Mouse (Mus musculus): ENCODE measurements at regions not wholly inside any gene's neighbourhood (a gene's known extent, or its start where the extent isn't known, plus 50 kb on each side); places are given as distances from the start of the nearest gene placed in this dataset.

DNA sequence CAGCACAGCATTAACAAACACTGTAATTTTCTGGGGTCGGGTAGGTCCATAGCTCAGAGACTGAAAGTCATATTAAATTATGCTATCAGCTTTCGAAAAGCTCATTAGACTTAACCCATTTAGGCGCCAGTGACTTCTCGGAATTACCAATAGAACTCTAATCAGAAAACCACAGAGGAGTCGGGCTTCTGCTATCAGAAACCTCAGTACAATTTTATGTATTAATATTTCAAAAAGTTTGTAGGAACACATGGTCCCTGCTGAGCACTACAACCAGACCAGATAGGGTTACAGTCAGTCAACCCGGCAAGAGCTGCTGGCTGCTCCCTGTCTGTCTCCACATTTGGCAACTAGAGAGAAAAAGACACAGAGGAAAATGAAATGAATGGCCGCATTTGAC, 647.3 kb upstream of the Pabpc4l start:
- Histone ChIP-seq H3K4me1 (replicated peaks; ENCODE audit: insufficient read depth, low read length) (no peaks in the 10 kb centered on the region), H3K36me3 (ENCODE audit: insufficient read depth, low read length) (no peaks in the 10 kb centered on the region), H3K9ac (ENCODE audit: low read depth, low read length) (no peak overlapping the region), H3K9me3 (replicated peaks; ENCODE audit: low read length) (no peaks in the 10 kb centered on the region), H3K27ac (no peak overlapping the region), H3K27me3 (ENCODE audit: insufficient read depth, low read length) (no peaks in the 10 kb centered on the region), H3K4me3 (replicated peaks; ENCODE audit: low read depth, low read length) (no peak overlapping the region), H3K4me2 (ENCODE audit: low read length) (no peak overlapping the region)
- DNase-seq (ENCODE audit: low spot score) (no peak), ATAC-seq (replicated peaks; ENCODE audit: low FRiP score, low read depth) (no peak)
- no peak for TF ChIP-seq CTCF (IDR thresholded peaks at IDR 0.05; ENCODE audit: low read depth)
- 68% methylated on average over 7 of the region's 7 CpGs for WGBS

DNA sequence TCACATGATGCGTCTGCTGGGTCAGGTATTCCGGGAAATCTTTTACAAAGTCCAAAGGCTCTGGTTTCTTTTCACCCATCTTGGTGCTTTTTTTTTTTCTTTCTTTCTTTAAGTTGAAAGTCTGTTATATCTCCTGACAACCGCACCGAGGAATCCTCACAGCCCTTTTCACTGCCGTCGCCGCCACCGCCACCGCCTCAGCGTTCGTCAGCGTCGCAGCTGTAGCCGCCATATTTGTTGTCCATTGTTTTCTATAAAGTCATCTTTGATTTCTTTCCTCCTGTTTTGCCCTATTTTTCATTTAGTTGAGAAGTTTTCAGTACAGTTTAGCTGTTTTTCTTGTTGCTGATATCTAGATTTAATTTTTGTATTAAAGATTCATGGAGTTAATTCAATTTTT, 603.5 kb upstream of the Pabpc4l start:
- 95% methylated on average over 14 of the region's 14 CpGs for WGBS
- no peak for TF ChIP-seq CTCF (IDR thresholded peaks at IDR 0.05; ENCODE audit: low read depth)
- Histone ChIP-seq H3K4me1 (replicated peaks; ENCODE audit: insufficient read depth, low read length) (no peaks in the 10 kb centered on the region), H3K4me3 (replicated peaks; ENCODE audit: low read depth, low read length) (no peak overlapping the region), H3K27me3 (ENCODE audit: insufficient read depth, low read length) (no peaks in the 10 kb centered on the region), H3K9me3 (replicated peaks; ENCODE audit: low read length) (no peaks in the 10 kb centered on the region), H3K27ac (no peak overlapping the region), H3K9ac (ENCODE audit: low read depth, low read length) (no peak overlapping the region), H3K4me2 (ENCODE audit: low read length) (no peak overlapping the region), H3K36me3 (ENCODE audit: insufficient read depth, low read length) (no peaks in the 10 kb centered on the region)
- ATAC-seq (replicated peaks; ENCODE audit: low FRiP score, low read depth) (no peak), DNase-seq (ENCODE audit: low spot score) (no peak)

DNA sequence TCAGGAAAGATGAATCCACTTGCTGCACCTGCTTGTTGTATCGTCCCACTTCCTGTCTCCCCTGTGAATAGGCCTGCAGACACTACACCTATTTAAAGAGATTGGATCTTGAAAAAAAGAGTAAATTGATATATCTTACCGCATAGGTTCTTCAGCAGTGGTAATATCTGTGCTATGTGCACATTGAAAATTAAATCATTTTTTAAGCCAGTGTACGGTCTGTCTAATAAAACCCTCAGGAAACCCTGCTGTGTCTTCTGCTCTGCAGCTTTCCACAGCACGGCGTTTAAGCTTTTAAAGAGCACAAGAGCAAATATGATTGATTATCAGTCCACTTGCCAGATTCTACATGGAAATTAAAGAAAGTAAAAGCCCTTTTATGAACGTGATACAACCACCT, 577.7 kb upstream of the Pabpc4l start:
- no peak for ATAC-seq (replicated peaks; ENCODE audit: low FRiP score, low read depth)
- no peaks in the 10 kb centered on the region for H3K4me1 ChIP-seq (replicated peaks; ENCODE audit: insufficient read depth, low read length)
- no peak for TF ChIP-seq CTCF (IDR thresholded peaks at IDR 0.05; ENCODE audit: low read depth)

GRCm38 (mm10) chr3:47019270-47019669, 571.3 kb upstream of the Pabpc4l start:
- H3K4me2 ChIP-seq (ENCODE audit: low read length) = no peak overlapping the region
- no peak for TF ChIP-seq CTCF (IDR thresholded peaks at IDR 0.05; ENCODE audit: low read depth)
- H3K9me3 ChIP-seq (replicated peaks; ENCODE audit: low read length) = no peaks in the 10 kb centered on the region
- no peaks in the 10 kb centered on the region for H3K36me3 ChIP-seq (ENCODE audit: insufficient read depth, low read length)
- H3K9ac ChIP-seq (ENCODE audit: low read depth, low read length) = no peak overlapping the region
- 65% methylated on average over 1 of the region's 1 CpGs for WGBS
- H3K27ac ChIP-seq = no peak overlapping the region
- DNase-seq (ENCODE audit: low spot score) (no peak), ATAC-seq (replicated peaks; ENCODE audit: low FRiP score, low read depth) (no peak)
- no peaks in the 10 kb centered on the region for H3K4me1 ChIP-seq (replicated peaks; ENCODE audit: insufficient read depth, low read length)
- H3K4me3 ChIP-seq (replicated peaks; ENCODE audit: low read depth, low read length) = no peak overlapping the region
- no peaks in the 10 kb centered on the region for H3K27me3 ChIP-seq (ENCODE audit: insufficient read depth, low read length)

More for the DNA sequence above, 577.7 kb upstream of the Pabpc4l start:
- no peak overlapping the region for H3K27ac ChIP-seq
- no peak overlapping the region for H3K4me3 ChIP-seq (replicated peaks; ENCODE audit: low read depth, low read length)
- DNase-seq (ENCODE audit: low spot score) = no peak
- WGBS = 87% methylated on average over 6 of the region's 6 CpGs
- H3K36me3 ChIP-seq (ENCODE audit: insufficient read depth, low read length) = no peaks in the 10 kb centered on the region
- H3K27me3 ChIP-seq (ENCODE audit: insufficient read depth, low read length) = no peaks in the 10 kb centered on the region
- no peaks in the 10 kb centered on the region for H3K9me3 ChIP-seq (replicated peaks; ENCODE audit: low read length)
- H3K4me2 ChIP-seq (ENCODE audit: low read length) = no peak overlapping the region
- H3K9ac ChIP-seq (ENCODE audit: low read depth, low read length) = no peak overlapping the region

- DNase-seq (ENCODE audit: low spot score) = no peak
- no peaks in the 10 kb centered on the region for H3K4me1 ChIP-seq (replicated peaks; ENCODE audit: insufficient read depth, low read length)
- H3K27ac ChIP-seq = no peak overlapping the region
- no peak for TF ChIP-seq CTCF (IDR thresholded peaks at IDR 0.05; ENCODE audit: low read depth)
- H3K4me3 ChIP-seq (replicated peaks; ENCODE audit: low read depth, low read length) = no peak overlapping the region
- H3K9ac ChIP-seq (ENCODE audit: low read depth, low read length) = no peak overlapping the region
- whole genome bisulfite sequencing = 92% methylated on average over 7 of the region's 7 CpGs
- H3K9me3 ChIP-seq (replicated peaks; ENCODE audit: low read length) = no peaks in the 10 kb centered on the region
- no peak for ATAC-seq (replicated peaks; ENCODE audit: low FRiP score, low read depth)
- no peak overlapping the region for H3K4me2 ChIP-seq (ENCODE audit: low read length)
- H3K27me3 ChIP-seq (ENCODE audit: insufficient read depth, low read length) = no peaks in the 10 kb centered on the region
- no peaks in the 10 kb centered on the region for H3K36me3 ChIP-seq (ENCODE audit: insufficient read depth, low read length)
These were observed 570.5 kb upstream of the Pabpc4l start for GRCm38 (mm10) chr3:47018565-47018964.

GRCm38 (mm10) chr3:47010459-47010858, 562.4 kb upstream of the Pabpc4l start:
- Histone ChIP-seq H3K27ac (no peak overlapping the region), H3K36me3 (ENCODE audit: insufficient read depth, low read length) (no peaks in the 10 kb centered on the region), H3K9ac (ENCODE audit: low read depth, low read length) (no peak overlapping the region), H3K27me3 (ENCODE audit: insufficient read depth, low read length) (no peaks in the 10 kb centered on the region), H3K4me1 (replicated peaks; ENCODE audit: insufficient read depth, low read length) (no peaks in the 10 kb centered on the region), H3K4me3 (replicated peaks; ENCODE audit: low read depth, low read length) (no peak overlapping the region), H3K4me2 (ENCODE audit: low read length) (no peak overlapping the region), H3K9me3 (replicated peaks; ENCODE audit: low read length) (no peaks in the 10 kb centered on the region)
- WGBS = 81% methylated on average over 1 of the region's 1 CpGs
- ATAC-seq (replicated peaks; ENCODE audit: low FRiP score, low read depth) = no peak
- DNase-seq (ENCODE audit: low spot score) = no peak
- no peak for TF ChIP-seq CTCF (IDR thresholded peaks at IDR 0.05; ENCODE audit: low read depth)

GRCm38 (mm10) chr3:46998916-46999315, 550.9 kb upstream of the Pabpc4l start:
- DNase-seq (ENCODE audit: low spot score) (no peak), ATAC-seq (replicated peaks; ENCODE audit: low FRiP score, low read depth) (no peak)
- Histone ChIP-seq H3K9me3 (replicated peaks; ENCODE audit: low read length) (no peaks in the 10 kb centered on the region), H3K4me3 (replicated peaks; ENCODE audit: low read depth, low read length) (no peak overlapping the region), H3K4me2 (ENCODE audit: low read length) (no peak overlapping the region), H3K27ac (no peak overlapping the region), H3K4me1 (replicated peaks; ENCODE audit: insufficient read depth, low read length) (no peaks in the 10 kb centered on the region), H3K36me3 (ENCODE audit: insufficient read depth, low read length) (no peaks in the 10 kb centered on the region), H3K9ac (ENCODE audit: low read depth, low read length) (no peak overlapping the region), H3K27me3 (ENCODE audit: insufficient read depth, low read length) (no peaks in the 10 kb centered on the region)
- no peak; the same call in 1 of the 2 replicates for TF ChIP-seq CTCF (IDR thresholded peaks at IDR 0.05; ENCODE audit: low read depth)
